Mouse (Mus musculus): Measurements from ENCODE around the gene Snrpe.

The Snrpe gene

DNA sequence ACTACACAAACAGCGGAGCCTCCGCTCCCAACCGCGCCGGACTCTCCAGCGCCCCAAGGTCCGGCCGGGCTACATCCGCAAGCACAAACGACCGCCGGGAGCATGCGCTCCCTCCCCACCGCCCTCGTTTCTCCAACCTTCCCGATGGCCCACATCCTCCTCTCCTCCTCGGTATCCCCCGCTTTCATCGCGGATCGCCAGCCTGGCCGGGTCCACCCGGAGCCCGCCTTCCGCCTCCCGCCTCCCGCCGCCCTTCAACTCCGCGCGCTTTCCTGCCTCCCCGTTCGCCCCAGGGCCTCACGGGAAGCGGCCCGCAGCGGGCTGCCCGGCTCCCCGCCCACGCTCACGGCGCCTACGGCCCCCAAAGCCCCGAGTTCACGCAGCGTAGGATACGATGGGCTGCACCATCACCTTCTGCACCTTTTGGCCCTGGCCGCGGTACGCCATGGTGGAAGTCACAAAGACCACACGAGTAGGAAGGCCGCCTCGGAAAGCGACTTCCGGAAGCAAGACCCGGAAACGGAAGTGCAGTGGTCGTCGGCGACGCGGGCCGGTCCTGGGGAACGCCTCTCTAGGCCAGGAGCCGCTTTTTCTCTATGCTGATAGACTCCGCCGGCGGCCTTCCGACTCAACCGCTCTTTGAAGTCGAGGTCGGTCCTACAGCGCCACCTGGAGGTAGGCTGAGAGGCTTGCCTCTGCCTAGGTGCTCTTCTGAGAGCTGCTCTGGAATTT, at the start of gene Snrpe:
Gene Snrpe (minus strand): TSS at position 521 of the 732 bp plus-strand sequence.
- in situ Hi-C loops (cut with MboI; ENCODE audit: low sequenced_read_pairs), result loop anchor here (10.0 kb wide), 1 partner anchor 225 kb away; no protein-coding TSS in a partner anchor

GRCm38 (mm10) chr1:133658878-133659277, 48.8 kb upstream of the Snrpe start:
- in situ Hi-C loops (cut with MboI; ENCODE audit: low sequenced_read_pairs), result no loop called here

DNA sequence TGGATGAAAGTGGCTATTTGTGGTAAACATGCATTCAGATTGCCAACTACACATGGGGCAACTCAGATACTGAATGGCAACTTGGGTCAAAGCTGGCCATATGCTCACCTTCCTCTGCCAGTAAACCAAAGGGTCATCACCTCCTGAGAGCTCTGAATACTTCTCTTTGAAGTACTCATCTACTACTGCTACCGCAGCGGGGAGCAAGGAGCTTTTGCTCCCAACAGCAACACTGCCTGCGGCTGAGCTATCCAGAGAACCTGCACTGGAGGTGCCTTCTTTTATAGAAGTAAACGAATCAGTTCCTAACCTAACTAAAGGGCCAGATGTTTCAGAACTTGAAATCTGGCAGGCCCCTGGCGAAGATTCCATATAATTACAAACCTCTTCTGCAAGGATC, 46.7 kb upstream of the Snrpe start:
- in situ Hi-C loops (cut with MboI; ENCODE audit: low sequenced_read_pairs), result no loop called here

DNA sequence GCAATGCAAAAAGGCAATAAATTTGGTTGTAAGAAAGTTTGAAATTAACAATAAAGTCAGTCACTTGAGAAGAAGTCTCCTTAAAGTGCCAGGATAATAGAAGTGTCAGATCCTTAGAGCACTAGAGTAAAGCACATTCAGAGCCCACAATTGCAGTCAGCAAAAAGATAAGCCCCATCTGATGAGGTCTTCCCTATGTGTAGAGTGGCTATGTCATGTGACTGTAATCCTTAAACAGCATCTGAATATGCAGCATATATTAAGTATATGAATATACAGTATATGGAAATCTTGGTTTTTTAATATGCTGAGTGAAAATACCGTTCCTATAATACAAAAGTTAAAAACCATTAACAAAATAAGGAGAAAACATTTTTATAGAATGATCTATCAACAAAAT, 42.9 kb upstream of the Snrpe start:
- in situ Hi-C loops (cut with MboI; ENCODE audit: low sequenced_read_pairs), result no loop called here

- in situ Hi-C loops (cut with MboI; ENCODE audit: low sequenced_read_pairs), result no loop called here
These were observed 40.4 kb upstream of the Snrpe start for GRCm38 (mm10) chr1:133650288-133651055.

- in situ Hi-C loops (cut with MboI; ENCODE audit: low sequenced_read_pairs), result no loop called here
These were observed 35.6 kb upstream of the Snrpe start for GRCm38 (mm10) chr1:133645652-133646051.

GRCm38 (mm10) chr1:133641163-133641562, 31.1 kb upstream of the Snrpe start:
- in situ Hi-C loops (cut with MboI; ENCODE audit: low sequenced_read_pairs), result no loop called here

- in situ Hi-C loops (cut with MboI; ENCODE audit: low sequenced_read_pairs), result no loop called here
These were observed 28.4 kb upstream of the Snrpe start for GRCm38 (mm10) chr1:133638517-133638916.

DNA sequence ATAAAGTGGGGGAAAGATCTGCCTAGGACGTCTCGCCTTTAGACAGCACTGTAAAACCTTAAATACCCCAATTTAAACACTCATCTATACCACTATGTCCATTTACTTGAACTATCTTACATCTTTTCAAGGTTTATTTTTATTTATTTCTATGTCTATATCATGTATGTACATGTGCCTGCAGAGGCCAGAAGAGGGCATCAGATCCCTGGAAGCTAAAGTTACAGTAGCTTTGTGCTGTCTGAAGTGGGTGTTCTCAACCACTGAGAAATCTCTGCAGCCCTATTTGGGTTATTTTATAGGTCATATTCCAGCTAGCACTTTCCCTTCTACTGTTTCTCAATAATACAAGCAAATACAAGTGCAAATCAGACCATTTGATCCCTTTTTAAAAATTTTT, 22.1 kb upstream of the Snrpe start:
- in situ Hi-C loops (cut with MboI; ENCODE audit: low sequenced_read_pairs), result no loop called here

- in situ Hi-C loops (cut with MboI; ENCODE audit: low sequenced_read_pairs), result no loop called here
These were observed 15.0 kb upstream of the Snrpe start for GRCm38 (mm10) chr1:133625052-133625451.

DNA sequence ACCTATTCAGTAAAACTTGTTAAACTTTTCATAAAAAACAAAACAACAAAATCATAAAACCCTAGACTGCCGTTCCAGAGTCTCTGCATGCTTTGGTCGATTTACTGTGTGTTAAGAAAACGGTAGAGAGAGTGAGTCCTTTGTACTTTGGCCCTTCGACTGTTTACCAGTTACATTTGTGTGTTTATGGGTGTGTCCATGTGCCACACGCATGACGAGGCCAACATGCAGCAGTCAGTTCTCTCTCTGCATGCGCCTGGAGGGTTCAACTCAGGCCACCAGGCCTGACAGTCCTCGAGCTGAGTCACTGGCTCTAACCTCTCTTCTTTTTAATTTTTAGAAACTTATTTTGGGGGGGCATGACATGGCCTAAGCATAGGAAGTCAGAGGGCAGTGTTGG, 8.2 kb upstream of the Snrpe start:
- in situ Hi-C loops (cut with MboI; ENCODE audit: low sequenced_read_pairs), result no loop called here

DNA sequence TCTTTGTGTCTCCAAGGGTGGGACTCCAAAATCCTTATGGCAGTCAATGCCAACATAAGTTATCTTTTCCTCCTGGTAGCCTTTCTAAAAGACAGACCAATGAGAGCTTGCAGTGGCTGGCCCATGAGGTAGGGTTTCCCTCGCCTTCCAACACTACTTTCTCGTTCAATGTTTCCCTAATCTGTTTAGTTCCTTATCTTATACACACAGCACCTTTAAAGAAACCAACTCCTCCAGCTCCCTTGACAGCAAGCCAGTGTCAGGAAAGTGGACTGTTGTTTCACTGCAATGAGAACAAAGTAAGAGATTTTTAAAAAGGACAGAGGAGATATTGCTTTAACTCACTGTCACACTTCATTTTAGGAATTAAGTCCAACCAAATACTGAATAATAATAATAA, 7.8 kb upstream of the Snrpe start:
- in situ Hi-C loops (cut with MboI; ENCODE audit: low sequenced_read_pairs), result no loop called here

DNA sequence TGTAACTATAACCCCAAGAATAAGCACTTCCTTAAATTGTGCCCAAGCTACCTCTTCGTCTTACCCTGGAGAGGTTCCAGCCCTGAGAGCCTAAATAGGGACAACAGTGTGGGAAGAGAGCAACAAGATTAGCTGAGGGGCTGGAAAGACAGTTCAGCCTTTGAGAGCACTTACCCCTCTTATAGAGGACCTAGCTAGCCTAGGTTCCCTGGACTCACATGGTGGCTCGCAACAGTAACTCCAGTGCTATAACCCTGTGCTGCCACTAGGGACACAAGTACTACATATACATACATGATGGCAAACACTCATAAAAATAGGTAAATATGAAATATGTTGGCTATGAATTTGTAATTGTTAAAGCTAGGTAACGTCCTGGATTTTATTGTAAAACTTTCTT, 3.7 kb upstream of the Snrpe start:
- in situ Hi-C loops (cut with MboI; ENCODE audit: low sequenced_read_pairs), result no loop called here

DNA sequence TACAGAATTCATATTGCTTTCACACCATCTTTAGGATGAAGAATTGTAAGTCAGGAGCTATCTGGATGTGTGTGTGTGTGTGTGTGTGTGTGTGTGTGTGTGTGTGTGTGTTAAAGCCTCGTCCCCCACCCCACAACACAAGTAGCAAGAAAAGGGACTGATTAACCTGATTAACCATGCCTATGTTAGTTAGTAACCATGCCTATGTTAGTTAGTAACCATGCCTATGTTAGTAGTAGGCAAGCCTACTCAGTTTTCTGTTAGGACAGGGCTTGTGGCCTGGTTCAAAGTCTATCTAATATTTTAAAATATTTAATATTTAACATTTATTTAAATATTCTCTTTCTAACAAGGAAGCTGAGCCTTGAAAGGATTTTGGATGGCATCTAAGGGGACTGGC, 1.3 kb upstream of the Snrpe start:
- in situ Hi-C loops (cut with MboI; ENCODE audit: low sequenced_read_pairs), result no loop called here

DNA sequence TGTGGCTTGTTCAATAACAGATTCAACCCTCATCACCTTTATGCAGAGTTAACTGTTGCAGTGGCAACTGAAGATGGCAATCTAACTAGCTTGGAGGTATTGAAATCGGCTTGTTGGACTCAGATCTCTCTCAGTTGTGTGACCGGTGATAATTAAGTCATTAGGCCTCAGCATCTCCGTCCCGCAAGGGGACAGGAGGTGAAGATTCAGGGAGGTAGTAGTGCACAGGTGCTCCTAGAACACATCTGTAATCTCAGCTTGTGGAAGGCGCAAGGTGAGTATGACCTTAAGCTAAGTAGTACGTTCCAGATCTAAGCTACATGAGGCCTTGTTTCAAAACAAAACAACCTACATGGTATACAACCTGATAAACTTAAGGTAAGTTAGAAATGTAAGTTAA, 510 bp upstream of the Snrpe start:
- in situ Hi-C loops (cut with MboI; ENCODE audit: low sequenced_read_pairs), result no loop called here

GRCm38 (mm10) chr1:133603174-133603573, 6.9 kb downstream of the Snrpe start:
- in situ Hi-C loops (cut with MboI; ENCODE audit: low sequenced_read_pairs), result loop anchor here (10.0 kb wide), 1 partner anchor 218 kb away; no protein-coding TSS in a partner anchor

DNA sequence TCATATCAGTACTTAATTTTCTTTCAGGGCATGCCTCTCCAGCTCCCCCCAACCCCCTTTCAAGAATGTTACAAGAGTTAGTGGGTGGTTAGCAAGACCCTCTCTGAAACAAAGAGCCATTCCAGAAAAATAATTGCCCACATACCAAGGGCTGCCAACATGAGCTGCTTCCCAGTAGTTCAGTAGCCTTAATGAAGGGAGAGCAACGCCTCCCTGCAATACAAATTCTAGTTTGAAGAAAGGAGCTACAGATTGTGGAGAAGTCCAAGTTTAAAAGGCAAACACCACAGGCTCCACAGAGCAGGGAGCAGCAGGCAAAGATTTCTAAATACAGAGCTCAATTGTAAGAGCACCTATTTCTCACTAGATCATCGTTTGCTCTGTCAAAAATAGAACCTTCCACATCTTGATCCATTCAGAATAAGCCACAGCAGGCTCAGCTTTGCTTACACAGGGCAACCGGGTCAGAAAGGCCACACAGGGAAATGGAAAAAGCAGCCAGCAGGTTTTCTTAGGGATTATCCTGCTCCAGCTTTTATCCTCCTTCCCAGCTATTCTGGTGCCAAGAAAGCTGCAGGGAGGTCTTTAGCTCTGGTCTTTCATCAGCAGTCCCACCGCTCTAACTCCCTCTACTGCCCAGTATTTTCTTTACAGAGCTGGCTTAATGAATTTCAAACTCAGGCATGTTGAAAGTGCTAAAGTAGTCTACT, 13.6 kb downstream of the Snrpe start:
- in situ Hi-C loops (cut with MboI; ENCODE audit: low sequenced_read_pairs), result no loop called here

GRCm38 (mm10) chr1:133585995-133586537, 24.0 kb downstream of the Snrpe start:
- in situ Hi-C loops (cut with MboI; ENCODE audit: low sequenced_read_pairs), result no loop called here

- in situ Hi-C loops (cut with MboI; ENCODE audit: low sequenced_read_pairs), result no loop called here
These were observed 38.8 kb downstream of the Snrpe start for GRCm38 (mm10) chr1:133571293-133571692.
